In genomic region chr11:58102581-58103343, GRCm38 (mm10) we compare ENCODE assay signal across 9 mouse cellular contexts. TPM values are rescaled to one million over a fixed set of nuclear protein-coding genes. Genes with fewer than 3 reads are reported as not detected.
DNase-seq lines count a peak whose midpoint lies in the region; ATAC-seq and TF ChIP-seq lines count a peak whose summit lies in the region.
"Had no signal": no experiment of that assay in that cellular context is flagged by ENCODE, and none has a peak within 500 bp of the region (broad histone marks: within the 10 kb centered on the region; RNA-seq: fewer than 3 reads in every experiment).

No protein-coding gene starts in this region.

- peak; percentile 47 for DNase-seq in stomach, postnatal 0 days (ENCODE audit: low spot score)
- no peak for DNase-seq in left cerebral cortex, adult 8-10 months (ENCODE audit: low spot score in 2 of 2)
- DNase-seq in embryo, embryonic 11 days = no peak

- no peak for TF ChIP-seq CTCF in stomach, postnatal 0 days (IDR thresholded peaks at IDR 0.05; ENCODE audit: low read depth)

- H3K9ac ChIP-seq in forebrain, embryonic 13.5 days = peak overlapping the region; percentile 93; the same call in 1 of the 2 replicates
- H3K9ac ChIP-seq in limb, embryonic 13.5 days = peak overlapping the region; percentile 60
- no peak overlapping the region for H3K9ac ChIP-seq in stomach, postnatal 0 days (ENCODE audit: low read length)

- no peaks in the 10 kb centered on the region for H3K27me3 ChIP-seq in megakaryocyte, embryonic 14.5 days (replicated peaks)
- H3K27me3 ChIP-seq in forebrain, embryonic 13.5 days = peaks cover 13% of the 10 kb centered on the region
- peaks cover 13% of the 10 kb centered on the region for H3K27me3 ChIP-seq in limb, embryonic 13.5 days
- no peaks in the 10 kb centered on the region for H3K27me3 ChIP-seq in stomach, postnatal 0 days (ENCODE audit: control insufficient read depth, insufficient read depth, low read length)

- no peak for TF ChIP-seq EP300 in stomach, postnatal 0 days (optimal IDR thresholded peaks at IDR 0.05)

- peak overlapping the region; percentile 98 for H3K4me3 ChIP-seq in megakaryocyte, embryonic 14.5 days (replicated peaks)
- peak overlapping the region; percentile 98; the same call in 1 of the 2 replicates for H3K4me3 ChIP-seq in forebrain, embryonic 13.5 days
- H3K4me3 ChIP-seq in limb, embryonic 13.5 days = peak overlapping the region; percentile 98
- no peak overlapping the region for H3K4me3 ChIP-seq in stomach, postnatal 0 days (ENCODE audit: low read depth, low read length)

- H3K9me3 ChIP-seq in megakaryocyte, embryonic 14.5 days = no peaks in the 10 kb centered on the region
- no peaks in the 10 kb centered on the region for H3K9me3 ChIP-seq in forebrain, embryonic 13.5 days (replicated peaks)
- H3K9me3 ChIP-seq in limb, embryonic 13.5 days = no peaks in the 10 kb centered on the region
- H3K9me3 ChIP-seq in stomach, postnatal 0 days (ENCODE audit: control insufficient read depth, low read length) = no peaks in the 10 kb centered on the region

- H3K27ac ChIP-seq in forebrain, embryonic 13.5 days = no peak overlapping the region
- peak overlapping the region; percentile 44; the same call in 1 of the 2 replicates for H3K27ac ChIP-seq in limb, embryonic 13.5 days
- H3K27ac ChIP-seq in stomach, postnatal 0 days (replicated peaks) = no peak overlapping the region; the same call in 1 of the 2 replicates

- H3K36me3 ChIP-seq in megakaryocyte, embryonic 14.5 days (replicated peaks; ENCODE audit: low read length) = no peaks in the 10 kb centered on the region
- H3K36me3 ChIP-seq in forebrain, embryonic 13.5 days (ENCODE audit: poor library complexity, severe bottlenecking) = no peaks in the 10 kb centered on the region
- peaks cover 1% of the 10 kb centered on the region; the same call in 1 of the 2 replicates for H3K36me3 ChIP-seq in limb, embryonic 13.5 days
- no peaks in the 10 kb centered on the region for H3K36me3 ChIP-seq in stomach, postnatal 0 days (ENCODE audit: control insufficient read depth, insufficient read depth, low read length)

- H3K4me2 ChIP-seq in forebrain, embryonic 13.5 days = peak overlapping the region; percentile 77
- H3K4me2 ChIP-seq in limb, embryonic 13.5 days (replicated peaks) = peak overlapping the region; percentile 82
- H3K4me2 ChIP-seq in stomach, postnatal 0 days (replicated peaks; ENCODE audit: low read depth) = no peak overlapping the region

- no peak for ATAC-seq in megakaryocyte, adult 5-6 weeks (ENCODE audit: poor library complexity, severe bottlenecking)
- no peak for ATAC-seq in forebrain, embryonic 13.5 days
- ATAC-seq in limb, embryonic 13.5 days (ENCODE audit: low FRiP score, low read depth) = no peak
- ATAC-seq in stomach, postnatal 0 days (ENCODE audit: low FRiP score, low TSS enrichment) = no peak
- no peak for ATAC-seq in erythroid progenitor cell, adult 5-6 weeks (replicated peaks; ENCODE audit: low FRiP score, poor library complexity, severe bottlenecking)

- WGBS in forebrain, embryonic 13.5 days = 82% methylated on average over 9 of the region's 9 CpGs
- WGBS in limb, embryonic 13.5 days = 84% methylated on average over 9 of the region's 9 CpGs
- 82% methylated on average over 9 of the region's 9 CpGs for WGBS in stomach, postnatal 0 days

- peaks cover 47% of the 10 kb centered on the region for H3K4me1 ChIP-seq in megakaryocyte, embryonic 14.5 days
- peaks cover 38% of the 10 kb centered on the region for H3K4me1 ChIP-seq in forebrain, embryonic 13.5 days
- peaks cover 30% of the 10 kb centered on the region for H3K4me1 ChIP-seq in limb, embryonic 13.5 days
- H3K4me1 ChIP-seq in stomach, postnatal 0 days (replicated peaks; ENCODE audit: control insufficient read depth, insufficient read depth) = no peaks in the 10 kb centered on the region; the same call in 1 of the 2 replicates

RNA-seq across cellular contexts. Expression of gene Cnot8, which starts 1.2 kb away (rescaled TPM):
- polyA plus RNA-seq in megakaryocyte, embryonic 14.5 days (2012; ENCODE audit: insufficient read depth, low replicate concordance) = 1.1 and 3.5 TPM in 2 replicates
- 57.4 and 62.3 TPM in 2 replicates for total RNA-seq in megakaryocyte, adult 5-6 weeks (2015)
- total RNA-seq in megakaryocyte, adult 5-6 weeks (2017) = 86.3 and 88.8 TPM in 2 replicates
- 124 and 129 TPM in 2 replicates for polyA plus RNA-seq in forebrain, embryonic 13.5 days (2015; fragmentation: Nextera tagmentation; extraction: Ambion mirVana)
- 104 and 106 TPM in 2 replicates for polyA plus RNA-seq in limb, embryonic 13.5 days (2015; fragmentation: Nextera tagmentation; extraction: Ambion mirVana)
- 41.4 and 42.9 TPM in 2 replicates for polyA plus RNA-seq in stomach, postnatal 0 days (2015; fragmentation: Nextera tagmentation; extraction: Ambion mirVana)
- total RNA-seq in left cerebral cortex, adult 8-10 months (2022) = 10 to 100 TPM; 50.5 to 55.7 (median 53.0) TPM
- total RNA-seq in erythroid progenitor cell, adult 5-6 weeks (2015; ENCODE audit: low replicate concordance) = 19.5 and 43.6 TPM in 2 replicates
- total RNA-seq in erythroid progenitor cell, adult 5-6 weeks (2017; ENCODE audit: low replicate concordance) = 22.5 and 29.1 TPM in 2 replicates

RNA-seq across cellular contexts. Expression of gene Gm12248, which starts 9.8 kb away (rescaled TPM):
- not detected in 2 replicates for polyA plus RNA-seq in megakaryocyte, embryonic 14.5 days (2012; ENCODE audit: insufficient read depth, low replicate concordance)
- total RNA-seq in megakaryocyte, adult 5-6 weeks (2015) = not detected in 2 replicates
- not detected in 2 replicates for total RNA-seq in megakaryocyte, adult 5-6 weeks (2017)
- polyA plus RNA-seq in forebrain, embryonic 13.5 days (2015; fragmentation: Nextera tagmentation; extraction: Ambion mirVana) = 0.15 and 0.19 TPM in 2 replicates
- polyA plus RNA-seq in limb, embryonic 13.5 days (2015; fragmentation: Nextera tagmentation; extraction: Ambion mirVana) = not detected in 2 replicates
- not detected in 2 replicates for polyA plus RNA-seq in stomach, postnatal 0 days (2015; fragmentation: Nextera tagmentation; extraction: Ambion mirVana)
- total RNA-seq in left cerebral cortex, adult 8-10 months (2022) = not detected
- total RNA-seq in erythroid progenitor cell, adult 5-6 weeks (2015; ENCODE audit: low replicate concordance) = not detected in 2 replicates
- total RNA-seq in erythroid progenitor cell, adult 5-6 weeks (2017; ENCODE audit: low replicate concordance) = 1.2 TPM in 1 of 2 replicates, not detected in the other
- polyA plus RNA-seq: cortical plate, adult 2 months had no signal
